Mouse (Mus musculus) liver, adult (tissue): ENCODE measurements at regions not wholly inside any gene's neighbourhood (a gene's known extent, or its start where the extent isn't known, plus 50 kb on each side); places are given as distances from the start of the nearest gene placed in this dataset.

ENCODE experiments used
- GATA4 ChIP-seq: IDR thresholded peaks from 2 replicates; pipeline ENCODE4 v1.6.1; 2014; ENCODE audit warnings: mild to moderate bottlenecking, low read length; ENCODE audit not compliant: insufficient replicate concordance

DNA sequence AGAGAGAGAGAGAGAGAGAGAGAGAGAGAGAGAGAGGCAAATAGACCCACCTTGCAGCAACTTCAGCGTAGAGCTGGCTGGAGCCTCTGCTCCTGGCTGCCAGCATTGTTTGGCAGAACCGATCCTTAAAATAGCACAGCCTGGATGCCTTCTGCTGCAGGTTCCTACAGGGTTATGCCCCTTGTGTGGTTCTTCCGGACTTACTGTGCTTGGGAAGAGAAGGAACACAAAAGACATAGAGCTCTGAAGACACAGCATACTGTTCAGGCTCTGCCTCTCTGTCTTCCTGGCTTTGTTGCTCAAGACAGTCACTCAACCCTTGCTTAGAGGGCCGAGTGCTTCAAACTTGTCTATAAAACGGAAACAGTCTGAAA lies 86.2 kb upstream of the Slc25a26 start:
- no peak for TF ChIP-seq GATA4

DNA sequence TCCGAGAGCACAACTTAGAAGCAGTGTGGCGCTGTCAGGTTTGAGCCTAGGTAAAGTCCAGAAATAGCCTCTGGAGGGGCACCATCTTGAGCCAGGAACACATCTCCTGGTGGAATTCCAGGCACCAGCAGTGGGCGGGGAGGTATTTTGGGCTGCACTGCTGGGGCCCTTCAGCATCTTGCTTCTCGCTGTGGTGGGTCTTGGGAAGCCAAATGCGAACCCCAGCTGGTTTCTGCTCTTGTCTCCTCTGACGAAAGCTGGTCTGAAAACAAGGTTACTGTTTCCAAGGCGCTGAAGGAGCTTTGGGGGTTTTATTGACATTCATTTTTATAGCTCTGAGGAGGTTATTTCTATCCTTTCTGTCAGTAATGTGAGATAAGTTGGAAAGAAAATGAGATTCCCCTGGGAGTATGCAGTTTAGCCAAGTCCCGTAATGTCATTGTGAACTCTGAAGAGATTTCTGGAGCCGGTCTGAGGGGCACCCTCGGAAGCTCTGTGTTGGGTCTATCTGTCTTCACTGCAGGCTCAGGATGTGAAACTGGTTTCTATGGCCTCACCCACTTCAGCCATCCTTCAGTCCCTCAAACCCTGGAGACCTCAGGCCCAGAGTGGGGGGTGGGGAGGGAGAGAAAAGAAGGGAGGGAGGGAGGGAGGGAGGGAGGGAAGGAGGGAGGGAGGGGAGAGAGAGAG lies 86.7 kb upstream of the Slc25a26 start:
- TF ChIP-seq GATA4 = no peak

DNA sequence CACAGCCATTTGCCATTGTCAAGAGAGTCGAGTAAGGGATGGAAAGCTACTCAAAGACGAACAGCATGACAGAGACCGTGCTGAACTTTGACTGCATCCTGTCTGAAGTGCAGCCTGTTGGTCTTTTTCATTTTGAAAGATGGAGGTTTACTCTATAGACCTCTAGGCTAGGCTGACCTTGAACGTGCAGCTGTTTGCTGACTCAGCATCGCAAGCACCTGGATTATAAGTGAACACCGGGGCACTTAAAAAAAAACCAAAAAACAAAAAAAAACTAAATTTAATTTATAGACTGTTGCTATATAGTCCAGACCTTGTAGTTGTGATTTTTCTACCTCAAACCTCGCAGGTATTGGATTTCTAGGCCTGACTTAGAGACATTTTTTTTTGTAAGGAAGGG lies 87.8 kb upstream of the Slc25a26 start:
- no peak for TF ChIP-seq GATA4

DNA sequence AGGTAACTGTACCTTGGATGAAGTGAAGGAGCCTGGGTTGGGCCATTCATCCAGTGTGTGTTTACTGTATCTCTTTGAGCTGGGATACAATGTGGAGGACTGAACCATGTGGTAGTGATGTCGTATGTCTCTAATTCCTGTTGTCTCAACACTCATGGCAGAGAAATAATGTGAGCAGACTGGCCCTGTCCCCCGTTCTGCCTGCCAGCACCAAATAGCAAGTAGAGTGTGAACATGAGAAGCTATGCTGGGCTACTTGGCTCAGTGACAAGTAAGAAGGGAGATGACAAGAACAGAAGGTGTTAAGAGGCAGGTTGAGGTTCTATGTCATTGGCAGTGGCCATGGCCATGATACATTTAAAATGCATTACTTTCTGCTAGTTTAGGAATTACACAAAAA lies 89.7 kb upstream of the Slc25a26 start:
- no peak for TF ChIP-seq GATA4

DNA sequence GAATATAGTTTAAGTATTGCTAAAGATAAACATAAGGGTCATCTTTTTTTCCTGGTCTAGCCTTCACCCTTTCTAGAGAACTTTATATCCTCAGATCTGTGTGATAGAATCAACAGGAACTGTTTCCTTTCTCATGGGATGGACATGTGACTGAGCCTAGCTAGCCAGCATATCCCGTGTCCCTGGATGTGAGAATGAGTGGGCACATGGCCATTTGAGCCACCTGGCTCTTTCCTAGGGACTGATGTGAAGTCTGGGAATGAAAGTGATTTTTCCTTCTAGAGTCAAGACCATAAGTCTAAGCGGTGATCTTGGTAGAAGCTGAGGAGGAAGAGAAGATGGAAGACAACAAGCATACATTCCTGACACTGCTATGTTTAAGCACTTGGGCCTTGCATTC lies 91.1 kb upstream of the Slc25a26 start:
- TF ChIP-seq GATA4 = no peak

DNA sequence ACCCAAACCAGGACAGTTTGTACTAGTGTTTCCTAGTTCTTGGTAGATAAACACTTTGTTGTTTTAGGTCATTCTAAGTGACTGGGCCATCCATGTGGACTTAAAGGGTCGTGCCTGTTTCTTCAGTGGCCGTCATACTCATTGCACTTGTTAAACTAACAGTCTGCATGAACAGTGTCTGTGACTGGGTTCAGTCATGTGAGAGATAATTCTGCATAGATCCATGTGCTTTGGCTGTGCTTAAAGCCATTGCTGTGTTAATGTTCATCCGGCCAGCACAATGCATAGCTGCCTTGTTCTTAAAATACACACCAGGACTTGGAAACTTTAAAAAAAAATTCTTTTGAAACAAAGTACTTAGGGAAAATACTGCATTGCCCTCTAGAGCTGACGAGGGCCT lies 92.4 kb upstream of the Slc25a26 start:
- no peak for TF ChIP-seq GATA4

DNA sequence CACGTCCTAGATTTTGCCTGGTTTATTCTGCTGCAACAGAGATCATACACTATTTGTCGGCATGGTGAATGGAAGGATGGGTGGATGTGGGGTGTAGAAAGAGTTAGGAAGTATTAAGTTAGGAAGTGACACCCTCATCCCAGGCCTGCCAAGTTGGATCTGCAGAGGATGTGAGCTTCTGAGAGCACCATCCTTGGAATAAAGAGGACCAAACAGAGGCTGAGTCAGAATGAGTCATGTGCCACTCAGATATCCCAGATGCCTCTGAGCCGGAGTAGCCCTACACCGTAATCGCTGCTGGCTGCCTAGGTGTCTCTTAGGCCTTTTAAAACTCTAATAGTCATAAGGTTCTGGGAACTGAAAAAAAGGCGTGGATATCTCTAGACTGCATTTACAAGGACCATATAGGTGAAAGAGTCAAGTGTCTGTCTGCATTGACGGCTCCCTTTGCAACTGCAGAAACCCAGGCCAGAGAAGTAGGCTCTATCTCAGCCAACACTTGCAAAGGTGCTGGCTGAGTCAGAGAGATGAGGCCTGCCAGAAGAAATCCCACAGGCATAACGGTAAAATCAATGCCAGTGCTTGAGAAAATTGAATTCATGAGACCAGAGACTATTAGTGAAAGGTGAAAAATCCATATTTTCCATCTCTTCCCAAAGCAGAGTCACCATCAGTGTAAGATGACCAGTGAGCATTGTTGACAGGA lies 94.6 kb upstream of the Slc25a26 start:
- no peak for TF ChIP-seq GATA4

DNA sequence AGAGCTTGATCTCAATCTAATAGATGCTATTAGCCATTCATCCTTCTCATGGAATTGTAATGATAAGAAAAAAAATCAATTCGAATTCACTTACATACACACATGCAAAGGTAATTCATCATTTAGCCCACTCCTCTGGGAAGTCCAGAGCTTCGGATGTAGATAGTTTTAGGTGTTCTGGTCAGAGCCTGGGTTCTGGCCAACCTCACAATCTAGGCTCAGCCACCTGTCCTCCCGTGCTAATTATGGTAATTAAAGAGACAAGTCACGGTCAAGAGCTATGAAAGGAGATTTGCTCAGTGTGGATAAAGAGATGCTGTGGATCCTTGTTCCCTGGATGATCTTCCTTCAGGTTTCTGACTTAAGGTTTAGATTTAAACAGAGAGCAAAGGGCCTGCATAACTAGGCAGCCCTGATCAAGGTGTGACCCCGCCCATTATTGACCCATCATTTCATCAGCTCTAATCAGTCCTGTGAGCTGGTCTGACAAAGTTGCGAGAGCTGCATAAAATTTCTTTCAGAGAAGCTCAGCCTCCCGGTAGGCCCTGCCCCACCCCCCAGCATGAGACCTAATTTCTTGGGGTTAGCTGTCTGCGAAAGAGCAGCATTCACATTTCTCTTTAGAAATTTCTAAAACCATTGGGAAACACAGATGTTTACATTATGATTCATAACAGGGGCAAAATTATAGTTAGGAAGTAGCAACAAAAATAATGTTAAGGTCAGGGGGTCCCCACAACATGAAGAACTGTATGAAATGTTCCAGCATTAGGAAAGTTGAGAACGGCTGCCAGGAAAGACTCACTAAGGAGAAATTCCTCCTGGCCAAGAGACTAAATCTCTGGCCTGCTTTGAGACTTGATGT lies 98.3 kb upstream of the Slc25a26 start:
- no peak for TF ChIP-seq GATA4

DNA sequence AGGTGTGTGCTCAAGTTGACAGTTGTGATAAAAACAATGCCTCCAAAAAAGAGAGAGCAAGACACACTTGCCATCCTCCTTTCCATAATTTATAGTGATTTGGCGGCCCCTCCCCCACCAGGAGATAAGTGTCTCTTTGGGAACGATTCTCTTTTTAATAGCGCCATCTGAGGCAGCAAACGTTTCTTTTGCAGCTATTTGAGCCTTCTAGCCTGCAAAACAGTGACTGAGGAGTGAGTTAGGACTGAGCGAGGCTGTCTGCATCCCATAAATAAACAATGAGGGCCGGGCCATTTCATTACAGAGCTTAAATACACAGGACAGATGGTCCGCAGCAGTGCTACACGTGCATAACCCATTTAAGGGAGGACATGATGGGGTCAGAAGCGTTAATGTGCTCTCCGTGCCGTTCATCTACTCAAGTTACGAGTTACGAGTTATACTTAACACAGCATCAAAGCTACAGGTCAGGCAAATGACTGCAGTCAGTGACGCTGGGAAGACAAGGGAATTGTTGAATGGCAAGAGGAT lies 99.0 kb upstream of the Slc25a26 start:
- TF ChIP-seq GATA4 = no peak

DNA sequence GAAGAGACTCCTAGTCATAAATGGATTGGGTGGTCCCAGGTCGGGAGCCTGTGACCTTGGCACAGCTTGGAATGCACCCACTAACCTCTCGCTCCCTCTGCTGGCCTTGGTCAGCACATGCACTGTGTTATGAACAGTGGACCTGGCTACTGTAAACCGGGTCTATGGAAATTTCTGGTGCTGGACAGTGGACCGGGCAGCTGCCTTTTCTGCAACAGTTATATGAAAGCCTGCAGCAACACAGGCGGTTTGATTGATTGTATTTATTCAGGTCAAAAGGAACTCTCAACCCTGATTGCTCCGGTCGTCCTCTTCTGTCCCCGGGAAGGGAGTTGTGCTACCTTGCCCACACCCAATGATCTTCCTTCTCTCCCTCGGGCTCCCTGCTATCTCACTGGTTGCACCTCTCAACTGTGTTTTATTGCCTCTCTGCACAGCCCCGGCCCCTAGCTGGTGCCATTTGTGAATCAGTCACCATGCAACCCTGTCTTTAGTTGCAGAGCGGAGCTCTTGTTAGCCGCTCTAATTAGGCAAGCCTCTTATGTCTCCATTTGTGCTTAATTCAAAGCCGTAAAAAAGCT lies 99.6 kb upstream of the Slc25a26 start:
- no peak for TF ChIP-seq GATA4

DNA sequence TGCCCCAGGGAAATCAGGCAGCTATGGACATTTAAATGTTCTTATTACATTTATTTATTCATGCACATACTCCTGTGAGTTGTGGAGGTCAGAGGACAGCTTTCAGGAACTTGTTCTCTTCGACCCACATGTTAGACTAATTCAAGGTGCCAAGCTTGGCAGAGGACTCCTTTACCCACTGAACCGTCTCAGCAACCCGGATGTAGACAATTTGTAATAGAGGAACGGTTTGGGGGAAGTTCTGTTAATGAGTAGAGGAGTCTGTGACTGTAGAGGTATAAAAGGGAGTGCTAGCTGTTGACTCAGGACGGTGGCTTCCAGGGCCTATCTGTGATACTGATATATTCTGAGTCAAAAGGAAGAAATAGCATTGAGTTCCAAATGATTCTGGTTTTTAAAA lies 107.4 kb upstream of the Magi1 start:
- TF ChIP-seq GATA4 = no peak

DNA sequence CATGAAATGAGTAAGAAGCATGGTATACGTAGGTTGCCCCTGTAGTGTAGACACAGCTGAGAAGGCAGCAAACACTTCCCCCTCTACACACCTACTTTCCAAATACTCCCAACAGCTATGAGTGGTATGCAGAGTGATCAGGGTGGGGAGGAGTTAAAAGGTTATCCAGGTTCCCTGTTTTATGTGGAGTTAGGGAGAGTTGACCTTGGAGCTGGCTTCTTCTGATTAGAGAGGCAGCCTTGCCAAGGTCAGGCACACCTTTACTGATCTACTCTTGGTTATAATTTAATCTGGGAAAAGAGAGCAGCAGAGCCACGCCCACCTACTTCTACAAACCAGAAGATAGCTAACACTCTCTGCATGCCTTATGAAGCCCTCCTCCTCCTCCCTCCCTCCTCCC lies 106.7 kb upstream of the Magi1 start:
- TF ChIP-seq GATA4 = peak; percentile 57

DNA sequence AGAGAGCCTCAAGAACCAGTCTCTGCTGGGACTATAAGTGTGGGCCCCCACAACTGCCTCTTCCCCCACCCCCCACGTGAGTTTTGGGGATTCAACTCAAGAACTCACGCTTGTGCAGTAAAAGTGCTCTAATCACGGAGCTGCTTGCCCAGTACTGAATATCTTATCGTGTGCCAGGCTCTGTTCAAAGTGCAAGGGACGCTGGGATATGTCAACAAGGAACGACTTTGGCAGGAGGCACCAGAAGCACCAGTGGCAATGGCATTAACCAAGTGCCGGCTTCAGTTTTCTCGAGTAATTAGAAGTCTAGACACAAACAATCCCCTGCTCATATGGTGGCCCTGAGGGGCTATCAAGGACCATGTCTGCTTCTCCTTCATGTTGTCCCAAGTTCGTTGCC lies 106.0 kb upstream of the Magi1 start:
- peak; percentile 51; the same call in 1 of the 2 replicates for TF ChIP-seq GATA4

DNA sequence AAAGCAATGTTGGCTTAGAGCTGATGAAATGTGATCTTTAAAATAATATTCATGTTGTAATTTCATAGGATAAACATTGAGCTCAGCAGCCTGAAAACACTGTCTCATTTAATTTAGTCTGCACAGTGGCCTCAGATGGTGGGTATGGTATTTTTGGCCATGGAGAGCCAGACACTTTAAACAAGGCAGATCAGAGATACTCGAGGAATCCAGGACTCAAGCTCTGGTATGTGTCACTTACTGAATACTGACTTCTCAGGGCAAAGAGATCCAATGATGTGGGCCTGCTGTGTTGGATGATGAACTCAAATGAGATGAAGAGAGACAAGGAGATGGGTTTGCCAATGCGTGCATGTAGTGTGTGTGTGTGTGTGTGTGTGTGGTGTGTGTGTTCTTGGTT lies 103.9 kb upstream of the Magi1 start:
- no peak for TF ChIP-seq GATA4

DNA sequence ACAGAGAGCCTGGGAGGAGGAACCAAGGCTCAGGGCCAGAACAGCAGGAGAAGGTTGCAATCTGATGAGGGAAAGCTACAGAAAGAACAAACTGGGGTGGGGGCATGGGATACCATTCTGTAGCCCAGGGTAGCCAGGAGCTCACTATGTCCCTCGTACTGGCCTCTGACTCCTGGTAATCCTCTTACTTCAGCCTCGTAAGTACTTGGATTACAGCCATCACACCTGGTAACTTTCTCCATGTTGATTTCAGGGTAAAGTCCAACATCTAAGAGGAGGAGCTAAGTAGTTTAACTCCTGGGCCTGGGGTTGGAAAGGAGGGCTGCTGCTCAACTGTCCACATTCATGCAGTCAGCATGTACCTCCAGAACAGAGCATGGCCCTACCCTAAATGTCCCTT lies 101.8 kb upstream of the Magi1 start:
- no peak for TF ChIP-seq GATA4
